Mouse (Mus musculus): ENCODE measurements at regions not wholly inside any gene's neighbourhood (a gene's known extent, or its start where the extent isn't known, plus 50 kb on each side); places are given as distances from the start of the nearest gene placed in this dataset.
"Not testable (repeated sequence)": the region's sequence is repeated elsewhere in the genome, so short reads cannot be mapped to it uniquely, and the experiment has no call there.

DNA sequence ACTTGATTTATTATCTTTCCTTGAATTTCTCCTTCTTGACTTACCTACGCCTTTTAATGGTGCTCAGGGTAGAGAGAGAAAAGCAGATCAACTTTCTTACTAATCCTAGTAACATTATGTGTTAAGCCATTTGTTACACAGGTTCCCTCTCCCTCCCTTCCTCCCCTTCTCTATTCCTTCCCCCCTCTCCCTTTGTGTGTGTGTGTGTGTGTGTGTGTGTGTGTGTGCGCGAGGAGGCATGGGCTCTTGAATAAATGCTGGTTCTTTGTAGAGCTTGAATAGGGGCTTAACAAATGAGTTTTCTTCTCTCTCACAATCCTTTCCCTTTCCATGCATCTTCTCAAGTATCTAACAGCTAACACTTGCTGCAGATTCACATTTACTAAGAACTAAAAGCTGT, 160.4 kb upstream of the Meox2 start:
- H3K9me3 ChIP-seq: no peaks in the 10 kb centered on the region
- H3K27me3 ChIP-seq (ENCODE audit: poor library complexity, severe bottlenecking): no peaks in the 10 kb centered on the region
- H3K4me1 ChIP-seq: peaks cover 4% of the 10 kb centered on the region; the same call in 1 of the 2 replicates
- DNase-seq (ENCODE audit: extremely low spot score, low spot score): no peak
- no peak overlapping the region for H3K4me3 ChIP-seq
- no peaks in the 10 kb centered on the region for H3K36me3 ChIP-seq (replicated peaks)
- 56% methylated on average over 3 of the region's 3 CpGs for WGBS
- no peak overlapping the region for H3K27ac ChIP-seq

DNA sequence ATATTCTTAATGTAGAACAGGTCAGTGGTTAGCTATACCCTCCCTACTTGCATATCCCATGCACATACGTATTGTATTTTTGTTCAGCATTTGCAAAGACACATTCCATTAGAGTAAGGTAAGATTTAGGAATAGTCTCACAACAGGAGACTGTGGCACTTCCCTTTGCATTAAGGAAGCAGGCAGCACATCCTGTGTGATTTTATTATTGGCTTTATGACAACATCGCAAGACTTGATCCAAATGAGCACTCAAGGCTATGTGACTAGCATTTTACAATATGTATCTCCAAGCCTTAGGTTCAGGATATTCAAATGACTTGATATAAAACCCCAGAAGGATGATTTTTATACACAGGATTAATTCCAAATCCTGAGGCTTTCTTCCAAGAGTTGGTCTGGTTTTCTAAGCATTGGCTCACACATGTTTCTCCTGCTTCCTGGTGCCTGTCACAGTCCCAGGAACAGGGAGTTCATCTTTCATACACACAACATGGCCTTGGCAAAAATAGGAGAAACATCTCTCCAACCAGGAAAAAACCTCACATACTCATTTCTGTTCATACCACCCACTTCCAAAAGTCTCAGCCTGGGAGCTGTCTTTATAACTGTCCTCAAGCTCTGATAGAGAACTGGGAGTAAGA, 159.1 kb upstream of the Meox2 start:
- WGBS: 92% methylated on average over 2 of the region's 2 CpGs
- H3K9me3 ChIP-seq: no peaks in the 10 kb centered on the region
- H3K27ac ChIP-seq: no peak overlapping the region
- no peaks in the 10 kb centered on the region for H3K36me3 ChIP-seq (replicated peaks)
- H3K4me1 ChIP-seq: peaks cover 4% of the 10 kb centered on the region; the same call in 1 of the 2 replicates
- no peak for DNase-seq (ENCODE audit: extremely low spot score, low spot score)
- no peaks in the 10 kb centered on the region for H3K27me3 ChIP-seq (ENCODE audit: poor library complexity, severe bottlenecking)
- H3K4me3 ChIP-seq: no peak overlapping the region

DNA sequence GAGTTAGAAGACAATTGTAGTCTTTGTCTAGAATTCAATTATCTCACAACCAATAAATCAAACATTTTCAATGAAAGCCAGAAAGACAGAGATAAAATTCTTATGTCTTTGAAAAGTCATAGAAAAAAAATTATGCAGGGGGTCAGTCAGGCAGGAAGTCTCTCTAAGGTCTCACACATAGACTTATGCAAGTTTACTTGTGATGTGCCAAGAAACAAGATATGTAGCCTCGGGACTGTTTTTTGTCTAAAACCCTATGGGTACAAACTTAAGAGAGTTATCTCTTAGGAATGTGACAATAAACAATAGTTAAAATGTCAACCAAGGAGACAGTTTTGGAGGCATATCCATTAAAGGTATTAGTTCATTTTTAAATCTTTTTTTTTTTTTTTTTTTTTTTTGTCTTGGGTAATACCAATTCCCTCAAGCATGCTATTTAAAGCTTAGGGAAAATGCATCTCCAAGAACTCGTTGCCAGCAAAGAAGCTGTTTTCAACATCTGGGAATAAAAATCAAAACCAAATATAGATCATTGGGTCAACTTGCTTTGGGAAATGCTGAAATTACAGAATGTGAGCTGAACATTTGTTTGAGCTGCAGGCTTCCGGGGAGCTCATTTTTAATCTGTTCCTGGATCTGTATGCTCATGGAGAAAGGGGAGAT, 133.8 kb upstream of the Meox2 start:
- Histone ChIP-seq H3K9me3 (no peaks in the 10 kb centered on the region), H3K27ac (no peak overlapping the region), H3K27me3 (ENCODE audit: poor library complexity, severe bottlenecking) (no peaks in the 10 kb centered on the region), H3K36me3 (replicated peaks) (no peaks in the 10 kb centered on the region), H3K4me1 (no peaks in the 10 kb centered on the region), H3K4me3 (no peak overlapping the region)
- WGBS: 88% methylated on average over 3 of the region's 3 CpGs
- DNase-seq (ENCODE audit: extremely low spot score, low spot score): no peak

DNA sequence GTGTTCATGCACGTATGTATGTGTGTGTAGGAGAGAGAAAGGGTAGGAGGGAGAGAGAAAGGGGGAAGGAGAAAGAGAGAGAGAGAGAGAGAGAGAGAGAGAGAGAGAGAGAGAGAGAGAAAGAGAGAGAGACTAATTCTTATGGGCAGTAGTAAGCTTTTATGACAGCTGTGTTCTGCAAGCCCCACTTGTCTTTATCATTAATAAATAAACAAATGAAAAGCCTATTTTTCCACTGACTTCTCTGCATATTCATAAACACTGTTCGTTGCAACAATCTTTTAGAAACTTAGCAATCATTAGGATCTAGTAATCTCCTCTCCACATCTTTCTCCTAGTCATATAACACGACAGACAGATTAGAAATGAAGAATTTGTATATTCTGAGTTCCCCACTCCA, 131.2 kb upstream of the Meox2 start:
- H3K36me3 ChIP-seq (replicated peaks): no peaks in the 10 kb centered on the region
- H3K9me3 ChIP-seq: no peaks in the 10 kb centered on the region
- no peak for DNase-seq (ENCODE audit: extremely low spot score, low spot score)
- H3K4me3 ChIP-seq: no peak overlapping the region
- H3K4me1 ChIP-seq: no peaks in the 10 kb centered on the region
- WGBS: 82% methylated on average over 3 of the region's 3 CpGs
- no peak overlapping the region for H3K27ac ChIP-seq
- no peaks in the 10 kb centered on the region for H3K27me3 ChIP-seq (ENCODE audit: poor library complexity, severe bottlenecking)

DNA sequence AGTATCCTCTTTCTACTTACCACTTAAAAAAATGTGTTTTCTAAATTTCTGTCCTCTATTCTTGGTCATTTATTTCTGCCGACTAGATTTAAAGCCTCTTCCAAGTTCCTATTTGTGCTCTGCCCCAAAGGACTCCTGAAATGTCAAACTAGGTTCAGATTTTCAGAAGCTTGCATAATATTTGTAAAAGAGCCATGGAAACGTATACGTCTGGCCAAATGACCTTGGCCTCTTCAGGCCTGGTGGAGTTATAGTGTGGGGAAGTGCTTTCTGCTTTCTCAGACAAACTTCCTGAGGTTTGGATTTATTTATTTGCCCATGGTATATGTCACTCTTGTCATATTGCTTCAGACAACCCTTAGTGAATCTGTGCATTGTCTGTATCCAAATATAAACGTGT, 117.2 kb upstream of the Meox2 start:
- Histone ChIP-seq H3K4me3 (no peak overlapping the region), H3K27me3 (ENCODE audit: poor library complexity, severe bottlenecking) (no peaks in the 10 kb centered on the region), H3K27ac (no peak overlapping the region), H3K4me1 (no peaks in the 10 kb centered on the region), H3K9me3 (no peaks in the 10 kb centered on the region), H3K36me3 (replicated peaks) (no peaks in the 10 kb centered on the region)
- 87% methylated on average over 4 of the region's 4 CpGs for WGBS
- DNase-seq (ENCODE audit: extremely low spot score, low spot score): no peak

DNA sequence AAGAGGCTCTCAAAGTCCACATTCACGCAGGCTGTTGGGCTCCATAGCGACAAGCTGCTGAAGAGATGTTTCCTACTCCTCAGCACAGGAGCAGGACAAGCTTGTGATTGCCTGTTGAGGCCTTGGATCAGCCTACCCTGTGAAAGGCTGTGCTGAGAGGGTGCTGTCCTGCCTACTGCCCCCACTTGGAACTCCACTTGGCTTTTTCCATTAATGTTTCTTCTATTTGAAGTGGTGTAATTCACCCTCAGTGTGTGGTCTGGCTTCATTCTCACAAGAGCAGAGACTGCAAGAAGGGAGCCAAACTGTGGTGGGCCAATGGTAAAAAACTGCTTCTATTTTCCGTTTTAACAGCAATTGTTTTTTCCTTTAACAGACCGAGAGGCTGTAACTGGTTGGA, 116.4 kb upstream of the Meox2 start:
- Histone ChIP-seq H3K27ac (no peak overlapping the region), H3K4me3 (no peak overlapping the region), H3K4me1 (no peaks in the 10 kb centered on the region), H3K36me3 (replicated peaks) (no peaks in the 10 kb centered on the region), H3K9me3 (no peaks in the 10 kb centered on the region), H3K27me3 (ENCODE audit: poor library complexity, severe bottlenecking) (no peaks in the 10 kb centered on the region)
- 83% methylated on average over 4 of the region's 4 CpGs for WGBS
- no peak for DNase-seq (ENCODE audit: extremely low spot score, low spot score)

DNA sequence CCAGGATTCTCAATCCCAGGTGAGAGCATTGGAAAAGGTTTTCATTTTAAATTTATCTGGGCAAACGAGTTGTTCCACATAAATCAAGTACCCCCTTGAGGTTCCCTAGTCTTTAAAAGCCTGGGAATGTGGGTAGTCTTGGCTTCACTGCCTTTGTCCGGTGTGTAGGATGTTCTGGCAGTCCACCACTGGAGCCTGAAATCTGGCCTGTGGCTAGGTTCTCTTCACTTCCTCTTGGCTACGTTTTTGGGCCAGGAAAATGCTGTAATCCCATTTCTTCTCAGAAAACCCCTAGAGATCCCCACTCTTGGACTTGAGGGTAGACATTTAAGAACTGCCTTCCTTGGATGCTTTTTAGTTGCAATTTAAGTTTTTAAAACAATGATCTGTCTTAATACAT, 106.9 kb upstream of the Meox2 start:
- no peaks in the 10 kb centered on the region for H3K4me1 ChIP-seq
- whole genome bisulfite sequencing: 81% methylated on average over 3 of the region's 3 CpGs
- no peak for DNase-seq (ENCODE audit: extremely low spot score, low spot score)

DNA sequence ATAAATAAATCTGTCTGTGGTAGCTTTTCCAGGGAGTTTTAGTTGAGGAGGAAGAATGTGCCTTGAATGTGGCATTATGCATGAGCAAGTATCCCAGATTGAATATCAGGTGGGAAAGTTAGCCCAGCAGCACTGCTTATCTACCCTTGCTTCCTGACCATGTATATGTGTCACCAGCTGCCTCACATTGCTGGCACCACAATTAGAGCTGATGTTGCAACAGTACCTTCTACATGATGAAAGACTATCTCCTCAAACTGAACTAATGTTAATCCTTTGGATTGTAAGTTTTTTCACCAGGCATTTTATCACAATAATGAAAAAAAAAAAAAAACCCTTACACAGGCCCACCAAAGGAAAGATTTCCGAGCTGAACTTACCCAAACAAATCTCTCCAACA, 103.1 kb upstream of the Meox2 start:
- Histone ChIP-seq H3K4me1 (no peaks in the 10 kb centered on the region), H3K36me3 (replicated peaks) (no peaks in the 10 kb centered on the region), H3K4me3 (no peak overlapping the region), H3K27me3 (ENCODE audit: poor library complexity, severe bottlenecking) (no peaks in the 10 kb centered on the region), H3K9me3 (no peaks in the 10 kb centered on the region), H3K27ac (no peak overlapping the region)
- no peak for DNase-seq (ENCODE audit: extremely low spot score, low spot score)
- 87% methylated on average over 1 of the region's 1 CpGs for WGBS

More for the DNA sequence above, 106.9 kb upstream of the Meox2 start:
- no peak overlapping the region for H3K27ac ChIP-seq
- H3K9me3 ChIP-seq: no peaks in the 10 kb centered on the region
- H3K36me3 ChIP-seq (replicated peaks): no peaks in the 10 kb centered on the region
- H3K27me3 ChIP-seq (ENCODE audit: poor library complexity, severe bottlenecking): no peaks in the 10 kb centered on the region
- no peak overlapping the region for H3K4me3 ChIP-seq

DNA sequence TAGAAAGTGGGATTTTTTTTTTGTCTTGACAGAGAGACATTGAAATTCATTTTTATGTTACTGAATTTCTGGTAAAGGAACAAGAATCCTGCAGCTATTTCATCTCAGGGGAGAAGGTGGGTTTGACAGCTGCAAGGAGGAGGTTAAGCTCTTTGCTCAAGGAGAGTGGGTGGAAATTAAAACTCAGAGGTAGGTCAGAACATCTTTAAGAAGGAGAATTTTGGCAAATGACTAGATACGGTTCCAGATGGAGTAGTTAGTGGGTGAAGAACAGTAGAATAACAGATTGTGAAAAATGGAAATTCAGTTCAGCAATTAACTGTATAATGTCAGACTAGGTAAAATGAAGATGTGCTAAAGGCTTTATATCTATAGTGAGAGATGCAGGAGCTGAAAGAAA, 98.0 kb upstream of the Meox2 start:
- WGBS: 93% methylated on average over 1 of the region's 1 CpGs
- no peak for DNase-seq (ENCODE audit: extremely low spot score, low spot score)
- H3K36me3 ChIP-seq (replicated peaks): no peaks in the 10 kb centered on the region
- H3K27ac ChIP-seq: no peak overlapping the region
- H3K4me3 ChIP-seq: no peak overlapping the region
- H3K9me3 ChIP-seq: no peaks in the 10 kb centered on the region
- no peaks in the 10 kb centered on the region for H3K27me3 ChIP-seq (ENCODE audit: poor library complexity, severe bottlenecking)
- H3K4me1 ChIP-seq: peaks cover 12% of the 10 kb centered on the region; the same call in 1 of the 2 replicates

DNA sequence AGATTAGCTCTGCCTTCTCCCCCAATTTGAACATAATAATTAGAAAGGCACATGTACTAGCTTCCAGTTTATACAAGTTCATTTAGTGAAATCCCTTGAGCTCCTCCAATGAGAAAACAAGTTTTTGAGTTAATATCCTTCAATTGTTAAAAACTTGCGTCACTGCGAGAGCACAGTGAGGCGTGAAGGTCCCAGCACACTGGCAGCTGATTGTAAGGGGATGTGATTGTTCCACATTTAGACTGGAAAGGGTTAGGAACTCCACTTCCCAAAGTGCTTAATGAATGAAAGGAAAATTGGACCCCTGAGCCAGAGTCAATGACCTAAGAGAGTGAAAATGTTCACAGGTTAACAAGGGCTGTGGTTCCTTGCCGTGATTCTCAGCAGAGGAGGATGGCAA, 93.9 kb upstream of the Meox2 start:
- WGBS: 53% methylated on average over 4 of the region's 4 CpGs
- no peaks in the 10 kb centered on the region for H3K9me3 ChIP-seq
- no peak for DNase-seq (ENCODE audit: extremely low spot score, low spot score)
- H3K27ac ChIP-seq: no peak overlapping the region
- H3K4me1 ChIP-seq: peaks cover 20% of the 10 kb centered on the region
- no peaks in the 10 kb centered on the region for H3K27me3 ChIP-seq (ENCODE audit: poor library complexity, severe bottlenecking)
- no peak overlapping the region for H3K4me3 ChIP-seq
- H3K36me3 ChIP-seq (replicated peaks): no peaks in the 10 kb centered on the region

DNA sequence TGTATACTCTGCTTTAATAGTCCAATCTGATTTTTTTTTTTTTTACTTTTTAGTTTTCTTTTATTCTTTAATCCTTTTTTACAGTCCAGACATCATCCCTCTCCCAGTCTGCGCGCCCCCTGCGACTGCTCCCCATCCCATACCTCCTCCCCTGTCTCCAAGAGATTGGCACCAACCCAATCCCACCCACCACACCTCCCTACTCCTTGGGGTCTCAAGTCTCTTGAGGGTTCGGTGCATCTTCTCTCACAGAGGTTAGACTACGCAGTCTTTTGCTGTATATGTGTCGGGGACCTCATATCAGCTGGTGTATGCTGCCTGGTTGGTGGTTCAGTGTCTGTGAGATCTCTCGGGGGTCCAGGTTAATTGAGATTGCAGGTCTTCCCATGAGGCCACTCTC, 93.4 kb upstream of the Meox2 start:
- peaks cover 20% of the 10 kb centered on the region for H3K4me1 ChIP-seq
- H3K27me3 ChIP-seq (ENCODE audit: poor library complexity, severe bottlenecking); H3K27ac ChIP-seq; DNase-seq (ENCODE audit: extremely low spot score, low spot score); H3K36me3 ChIP-seq (replicated peaks); H3K9me3 ChIP-seq; H3K4me3 ChIP-seq: not testable (repeated sequence)
- 91% methylated on average over 7 of the region's 7 CpGs for WGBS

DNA sequence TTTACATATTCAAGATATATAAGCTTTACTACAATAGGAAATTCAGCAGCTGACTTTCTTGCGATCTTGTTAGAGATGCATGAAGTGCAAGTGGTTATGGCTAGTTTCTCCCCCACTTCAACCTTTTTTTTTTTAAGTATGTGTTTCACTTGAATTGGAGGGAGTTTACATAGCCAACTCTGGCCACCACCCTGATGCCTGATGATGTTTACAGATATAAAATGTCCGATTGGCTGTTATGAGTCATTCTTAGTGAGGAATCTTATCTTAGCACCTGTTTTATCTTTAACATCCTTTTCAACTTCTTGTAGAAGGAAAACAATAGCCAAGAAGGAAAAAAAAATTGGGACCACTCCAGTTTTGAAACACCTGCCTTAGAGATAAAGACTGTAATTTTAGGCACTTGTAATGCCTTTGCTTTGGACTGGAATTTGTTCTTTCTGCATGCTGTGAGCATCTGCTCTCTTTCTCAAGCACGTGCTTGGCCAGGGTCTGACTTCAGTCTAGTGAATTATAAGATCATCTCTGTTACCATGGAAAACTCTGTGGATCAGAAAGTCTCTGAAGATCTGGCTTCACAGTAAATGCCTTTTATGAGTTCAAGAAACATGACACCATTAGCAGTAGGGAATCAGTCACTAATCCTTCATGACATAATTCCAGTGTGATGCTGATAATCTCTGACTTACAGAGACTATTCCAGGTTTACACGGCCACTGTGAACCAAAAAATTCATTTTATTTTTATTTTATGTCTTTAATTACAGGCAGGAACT, 92.7 kb upstream of the Meox2 start:
- H3K9me3 ChIP-seq: no peaks in the 10 kb centered on the region
- H3K4me1 ChIP-seq: peaks cover 20% of the 10 kb centered on the region
- H3K36me3 ChIP-seq (replicated peaks): no peaks in the 10 kb centered on the region
- H3K4me3 ChIP-seq: no peak overlapping the region
- 63% methylated on average over 4 of the region's 4 CpGs for WGBS
- DNase-seq (ENCODE audit: extremely low spot score, low spot score): no peak
- no peaks in the 10 kb centered on the region for H3K27me3 ChIP-seq (ENCODE audit: poor library complexity, severe bottlenecking)
- H3K27ac ChIP-seq: no peak overlapping the region

DNA sequence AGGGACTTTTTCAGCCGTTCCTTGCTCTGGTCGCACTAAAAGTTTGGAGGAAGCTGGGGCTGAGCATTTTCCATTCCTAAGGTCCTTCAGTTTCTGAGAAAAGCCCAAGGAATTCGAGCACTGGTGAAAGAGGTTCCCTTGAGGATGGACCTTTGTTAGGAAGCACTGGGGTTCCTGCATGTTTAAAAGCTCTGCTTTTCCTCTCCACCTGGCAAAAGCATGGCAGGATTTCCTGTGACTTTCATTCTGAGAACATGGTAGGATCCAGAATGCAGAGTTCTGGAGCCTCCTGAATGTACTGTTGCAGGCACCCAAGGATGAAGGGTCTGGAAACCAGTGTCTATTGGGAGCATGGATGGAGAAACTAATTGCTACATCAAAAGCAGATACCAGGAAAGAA, 61.1 kb upstream of the Meox2 start:
- no peaks in the 10 kb centered on the region for H3K27me3 ChIP-seq (ENCODE audit: poor library complexity, severe bottlenecking)
- no peak overlapping the region for H3K27ac ChIP-seq
- H3K4me3 ChIP-seq: no peak overlapping the region
- H3K36me3 ChIP-seq (replicated peaks): no peaks in the 10 kb centered on the region
- 79% methylated on average over 3 of the region's 3 CpGs for WGBS
- no peaks in the 10 kb centered on the region for H3K4me1 ChIP-seq
- no peak for DNase-seq (ENCODE audit: extremely low spot score, low spot score)
- H3K9me3 ChIP-seq: no peaks in the 10 kb centered on the region
